Mouse (Mus musculus) bone marrow, adult 2 months (tissue): ENCODE results near the gene Prc1.

ENCODE experiments used
- CTCF ChIP-seq: fragments of 200-500 bp; IDR thresholded peaks from 2 replicates; pipeline ENCODE4 v1.5.1; 2011; ENCODE audit warnings: low read length, control low read depth; ENCODE audit not compliant: control insufficient read depth, insufficient read depth
- POLR2A ChIP-seq: fragments of 200-500 bp; IDR thresholded peaks from 2 replicates; pipeline ENCODE4 v1.6.1; 2011; ENCODE audit warnings: low read depth, mild to moderate bottlenecking, control low read depth, low read length, borderline replicate concordance; ENCODE audit not compliant: control insufficient read depth

- TF ChIP-seq POLR2A (no peak), CTCF (no peak)
Measured at GRCm38 (mm10) chr7:80315733-80316132, 21.5 kb downstream of the Prc1 start.
